Mouse (Mus musculus): ENCODE data around the gene Mrc1. TPM values are rescaled to one million over a fixed set of nuclear protein-coding genes. Genes with fewer than 3 reads are reported as not detected.

The Mrc1 gene
- total and polyA plus RNA-seq, 3 experiments, result 0.17 to 0.89 (median 0.73) TPM

DNA sequence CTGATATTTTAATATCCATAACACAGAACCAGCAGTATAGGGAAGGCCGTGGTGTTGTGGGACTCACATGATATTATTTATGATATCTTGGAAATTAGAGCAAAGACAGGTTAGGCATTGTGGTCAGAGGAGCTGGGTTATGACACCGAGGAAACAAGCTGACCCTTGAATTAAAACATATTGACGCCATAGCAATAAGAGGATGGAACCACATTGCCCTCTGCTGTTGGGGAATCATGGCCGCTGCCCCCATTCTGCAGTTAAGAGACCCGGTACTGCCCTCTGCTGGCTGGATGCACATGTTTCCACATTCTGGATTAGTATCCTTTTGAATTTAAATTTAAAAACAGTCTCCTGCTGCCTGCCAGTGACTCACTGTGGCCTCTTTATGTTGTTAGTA lies 66.1 kb downstream of the Mrc1 start (continued):
- TF ChIP-seq MYC (IDR thresholded peaks at IDR 0.05; ENCODE audit: low read depth, low read length), result 0 out of 2 replicates have a peak, but pooled peaks have one; percentile 49
- no peak for TF ChIP-seq ETS1 (conservative IDR thresholded peaks at IDR 0.05; ENCODE audit: low read depth, low read length)
- no peak for TF ChIP-seq EP300 (IDR thresholded peaks at IDR 0.05; ENCODE audit: low read length)
- peak; percentile 73 to 100 for TF ChIP-seq CTCF (conservative IDR thresholded peaks at IDR 0.05 in 1 of 2, IDR thresholded peaks at IDR 0.05 in 1 of 2; ENCODE audit: low read depth in 2 of 2, low read length in 2 of 2)
- TF ChIP-seq TCF12 (IDR thresholded peaks at IDR 0.05; ENCODE audit: low read depth, low read length), result no peak
- TF ChIP-seq TBP (conservative IDR thresholded peaks at IDR 0.05; ENCODE audit: low read depth, low read length), result no peak
- no peak for TF ChIP-seq ZMIZ1 (IDR thresholded peaks at IDR 0.05; ENCODE audit: low read depth, low read length)

DNA sequence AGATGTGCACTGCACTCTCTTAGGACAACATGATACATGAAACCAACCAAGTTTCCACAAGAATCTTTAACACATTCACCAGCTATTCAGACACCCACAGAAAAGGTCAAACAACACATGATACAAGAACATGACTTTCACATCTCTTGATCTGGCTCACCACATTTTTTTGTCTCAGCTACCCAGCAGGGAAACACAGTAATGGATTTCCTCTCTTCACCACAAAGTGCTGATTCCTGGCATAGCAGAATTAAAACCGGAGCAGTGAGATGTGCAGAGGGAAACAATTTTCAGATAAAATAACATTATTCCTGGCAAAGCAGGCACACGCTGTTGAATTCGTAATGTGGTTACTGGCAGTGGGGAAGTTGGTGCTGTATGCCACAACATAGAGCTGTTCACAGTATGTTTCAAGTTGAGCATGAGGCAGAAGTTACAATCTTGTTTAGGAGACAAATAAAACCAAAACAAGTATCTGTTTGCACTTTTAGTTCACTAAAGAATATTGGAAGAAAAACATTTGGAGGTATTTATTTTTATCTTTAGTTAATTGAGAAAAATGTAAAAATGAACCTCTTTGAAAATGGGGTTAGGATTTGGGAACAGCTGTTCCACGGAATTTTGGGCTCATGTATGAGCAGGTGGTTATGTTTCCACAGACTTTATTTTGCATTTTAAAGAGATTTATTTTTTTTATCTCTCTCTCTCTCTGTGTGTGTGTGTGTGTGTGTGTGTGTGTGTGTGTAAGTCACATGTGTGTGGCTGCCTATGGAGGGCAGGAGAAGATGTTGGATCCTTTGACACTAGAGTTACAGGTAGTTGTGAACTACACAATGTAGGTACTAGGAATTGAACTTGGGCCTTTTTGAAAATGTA lies 83.6 kb downstream of the Mrc1 start:
- in situ Hi-C loops (cut with MboI; ENCODE audit: low pct_ligation_motif_present, low pct_unique_long_range_greater_than_20kb, low sequenced_read_pairs), result loop anchor here (25.0 kb wide), 1 partner anchor 375 kb away; no protein-coding TSS in a partner anchor
- no peak overlapping the region for H3K4me2 ChIP-seq (ENCODE audit: insufficient read depth, low read depth, poor library complexity, severe bottlenecking)
- dilution Hi-C loops (cut with MboI; ENCODE audit: extremely low pct_ligation_motif_present, extremely low pct_unique_long_range_greater_than_20kb, low sequenced_read_pairs), result no loop called here

DNA sequence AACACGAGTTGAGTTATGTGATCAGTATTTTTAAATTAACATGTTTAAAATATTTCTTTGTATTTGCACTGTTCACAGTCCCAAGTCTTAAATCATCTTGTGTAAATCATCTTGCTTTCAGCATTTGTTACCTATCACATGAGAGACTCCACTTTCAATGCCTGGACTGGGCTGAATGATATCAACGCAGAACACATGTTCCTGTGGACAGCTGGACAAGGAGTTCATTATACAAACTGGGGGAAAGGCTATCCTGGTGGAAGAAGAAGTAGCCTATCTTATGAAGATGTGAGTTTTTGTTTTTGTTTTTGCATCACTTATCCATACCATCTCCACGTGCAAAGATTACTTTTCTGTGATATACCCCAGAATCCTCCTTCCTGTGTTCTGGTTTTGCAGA lies 85.9 kb downstream of the Mrc1 start:
- Histone ChIP-seq H3K27me3 (replicated peaks) (no peaks in the 10 kb centered on the region), H3K4me1 (ENCODE audit: control insufficient read depth in 1 of 2, insufficient read depth in 2 of 2) (no peaks in the 10 kb centered on the region), H3K79me2 (replicated peaks; ENCODE audit: control insufficient read depth, extremely low read depth, insufficient read depth, poor library complexity, severe bottlenecking) (no peaks in the 10 kb centered on the region), H3K4me2 (ENCODE audit: insufficient read depth, low read depth, poor library complexity, severe bottlenecking) (no peak overlapping the region), H3K36me3 (replicated peaks in 1 of 2; ENCODE audit: control insufficient read depth in 1 of 2, insufficient read depth in 1 of 2, low read length in 1 of 2) (no peaks in the 10 kb centered on the region), H3K4me3 (replicated peaks in 1 of 3; ENCODE audit: low read depth in 2 of 3, low read length in 2 of 3, poor library complexity in 1 of 3) (no peak overlapping the region), H3K27ac (ENCODE audit: insufficient read depth, low read depth) (no peak overlapping the region), H3K9ac (ENCODE audit: insufficient read depth, low read depth) (no peak overlapping the region), H3K9me3 (replicated peaks; ENCODE audit: low read length) (no peaks in the 10 kb centered on the region)
- TF ChIP-seq TBP (conservative IDR thresholded peaks at IDR 0.05; ENCODE audit: low read depth, low read length) (no peak), MAZ (IDR thresholded peaks at IDR 0.05; ENCODE audit: low read depth, low read length) (no peak), BHLHE40 (IDR thresholded peaks at IDR 0.05; ENCODE audit: low read depth, low read length) (no peak), EP300 (IDR thresholded peaks at IDR 0.05; ENCODE audit: low read length) (no peak), USF1 (IDR thresholded peaks at IDR 0.05; ENCODE audit: low read depth, low read length) (no peak), MXI1 (IDR thresholded peaks at IDR 0.05; ENCODE audit: low read depth, low read length) (no peak), UBTF (IDR thresholded peaks at IDR 0.05; ENCODE audit: low read depth, low read length) (no peak), NRF1 (IDR thresholded peaks at IDR 0.05; ENCODE audit: low read depth, low read length) (no peak), HCFC1 (IDR thresholded peaks at IDR 0.05; ENCODE audit: low read depth, low read length) (no peak)
- in situ Hi-C loops (cut with MboI; ENCODE audit: low pct_ligation_motif_present, low pct_unique_long_range_greater_than_20kb, low sequenced_read_pairs), result loop anchor here (25.0 kb wide), 1 partner anchor 372 kb away; no protein-coding TSS in a partner anchor
- no peak for DNase-seq (ENCODE audit: extremely low read depth)
- dilution Hi-C loops (cut with MboI; ENCODE audit: extremely low pct_ligation_motif_present, extremely low pct_unique_long_range_greater_than_20kb, low sequenced_read_pairs), result no loop called here

More for the DNA sequence above, 83.6 kb downstream of the Mrc1 start:
- Histone ChIP-seq H3K4me1 (ENCODE audit: control insufficient read depth in 1 of 2, insufficient read depth in 2 of 2) (no peaks in the 10 kb centered on the region), H3K27ac (ENCODE audit: insufficient read depth, low read depth) (no peak overlapping the region), H3K9ac (ENCODE audit: insufficient read depth, low read depth) (no peak overlapping the region), H3K36me3 (replicated peaks in 1 of 2; ENCODE audit: control insufficient read depth in 1 of 2, insufficient read depth in 1 of 2, low read length in 1 of 2) (no peaks in the 10 kb centered on the region), H3K4me3 (replicated peaks in 1 of 3; ENCODE audit: low read depth in 2 of 3, low read length in 2 of 3, poor library complexity in 1 of 3) (no peak overlapping the region), H3K27me3 (replicated peaks) (no peaks in the 10 kb centered on the region), H3K9me3 (replicated peaks; ENCODE audit: low read length) (no peaks in the 10 kb centered on the region), H3K79me2 (replicated peaks; ENCODE audit: control insufficient read depth, extremely low read depth, insufficient read depth, poor library complexity, severe bottlenecking) (no peaks in the 10 kb centered on the region)
- DNase-seq (ENCODE audit: extremely low read depth), result no peak
- no peak for TF ChIP-seq IRF4 (IDR thresholded peaks at IDR 0.05; ENCODE audit: low read depth, low read length)
- TF ChIP-seq USF1 (IDR thresholded peaks at IDR 0.05; ENCODE audit: low read depth, low read length), result no peak
- no peak for TF ChIP-seq BHLHE40 (IDR thresholded peaks at IDR 0.05; ENCODE audit: low read depth, low read length)
- no peak for TF ChIP-seq UBTF (IDR thresholded peaks at IDR 0.05; ENCODE audit: low read depth, low read length)
- no peak for TF ChIP-seq NELFE (IDR thresholded peaks at IDR 0.05; ENCODE audit: low read depth, low read length)
- no peak for TF ChIP-seq CTCF (conservative IDR thresholded peaks at IDR 0.05 in 1 of 2, IDR thresholded peaks at IDR 0.05 in 1 of 2; ENCODE audit: low read depth in 2 of 2, low read length in 2 of 2)
